Mouse (Mus musculus): ENCODE results near the gene Pnck. TPM values are rescaled to one million over a fixed set of nuclear protein-coding genes. Genes with fewer than 3 reads are reported as not detected.

The Pnck gene
- total RNA-seq, 1 experiment, result 2.0 TPM

DNA sequence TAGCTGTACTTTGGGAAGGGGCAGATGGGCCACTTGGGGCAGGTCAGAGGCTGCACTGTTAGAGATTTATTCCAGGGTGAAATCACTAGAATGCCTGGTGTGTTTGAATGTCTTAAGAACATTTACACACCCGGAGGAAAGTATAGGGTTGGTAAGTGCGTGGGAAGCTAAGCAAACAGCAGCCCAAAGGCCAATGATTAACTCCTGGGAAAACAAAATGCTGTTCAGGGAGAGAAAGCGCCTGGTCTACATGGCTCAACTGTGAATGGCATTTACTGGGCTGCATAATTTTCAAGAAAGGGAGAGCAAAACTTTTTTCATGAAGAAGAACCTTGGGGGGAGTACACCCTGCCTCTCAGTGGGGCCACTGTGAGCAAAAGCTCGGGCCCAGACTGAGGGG is 46.3 kb downstream of the Pnck start:
- no peak for DNase-seq (ENCODE audit: low read depth, low spot score)
- H3K4me3 ChIP-seq (ENCODE audit: insufficient read depth in 1 of 2, low read depth in 1 of 2, low read length in 2 of 2, poor library complexity in 1 of 2, severe bottlenecking in 1 of 2), result no peak overlapping the region
- no peaks in the 10 kb centered on the region for H3K36me3 ChIP-seq (ENCODE audit: control insufficient read depth, insufficient read depth, low read length, poor library complexity, severe bottlenecking)
- no peak overlapping the region for H3K27ac ChIP-seq (ENCODE audit: insufficient read depth, low read depth, low read length, poor library complexity, severe bottlenecking)
- no peaks in the 10 kb centered on the region for H3K9me3 ChIP-seq (ENCODE audit: control insufficient read depth, insufficient read depth, low read depth, low read length)
- TF ChIP-seq HCFC1 (IDR thresholded peaks at IDR 0.05; ENCODE audit: borderline replicate concordance, insufficient read depth, low read length) (no peak), CHD2 (IDR thresholded peaks at IDR 0.05; ENCODE audit: low read depth, low read length) (no peak), MAFK (IDR thresholded peaks at IDR 0.05; ENCODE audit: insufficient read depth, low read depth, low read length) (no peak), ZC3H11A (IDR thresholded peaks at IDR 0.05; ENCODE audit: borderline replicate concordance, low read depth, low read length) (no peak), ZNF384 (IDR thresholded peaks at IDR 0.05; ENCODE audit: low read depth, low read length) (no peak)
- H3K4me1 ChIP-seq (ENCODE audit: control insufficient read depth in 2 of 2, insufficient read depth in 2 of 2, low read length in 2 of 2, poor library complexity in 1 of 2), result no peaks in the 10 kb centered on the region
- in situ Hi-C loops (cut with MboI; ENCODE audit: low sequenced_read_pairs in 2 of 2, unreplicated experiment in 2 of 2), result no loop called here
- no peak overlapping the region for H3K9ac ChIP-seq (ENCODE audit: insufficient read depth, low read depth, low read length, poor library complexity, severe bottlenecking)

Other genes starting within 250 kb of the Pnck start
- gene Zfp92, start 249.0 kb downstream of the Pnck start, total RNA-seq (2012; rRNA removed), result 0.04 and 0.05 TPM in 2 replicates
- gene Trex2, start 224.8 kb downstream of the Pnck start, total RNA-seq (2012; rRNA removed), result 0.27 and 0.37 TPM in 2 replicates
- gene Haus7, start 201.1 kb downstream of the Pnck start, total RNA-seq (2012; rRNA removed), result 29.4 and 31.1 TPM in 2 replicates
- 3.5 and 12.0 TPM in 2 replicates for gene Bgn, start 176.5 kb downstream of the Pnck start, total RNA-seq (2012; rRNA removed)
- 0.04 and 0.26 TPM in 2 replicates for gene Atp2b3, start 157.0 kb downstream of the Pnck start, total RNA-seq (2012; rRNA removed)
- gene Dusp9, start 20.7 kb downstream of the Pnck start, total RNA-seq (2012; rRNA removed), result 124 and 197 TPM in 2 replicates
- 83.4 and 133 TPM in 2 replicates for gene Slc6a8, start 13.0 kb upstream of the Pnck start, total RNA-seq (2012; rRNA removed)
- gene Bcap31, start 56.1 kb upstream of the Pnck start, total RNA-seq (2012; rRNA removed), result 246 and 314 TPM in 2 replicates
- 4.2 and 5.0 TPM in 2 replicates for gene Abcd1, start 56.5 kb upstream of the Pnck start, total RNA-seq (2012; rRNA removed)
- 0.27 and 0.32 TPM in 2 replicates for gene Plxnb3, start 97.0 kb upstream of the Pnck start, total RNA-seq (2012; rRNA removed)
- 1.2 and 1.5 TPM in 2 replicates for gene Srpk3, start 114.3 kb upstream of the Pnck start, total RNA-seq (2012; rRNA removed)
- 169 and 194 TPM in 2 replicates for gene Idh3g, start 126.8 kb upstream of the Pnck start, total RNA-seq (2012; rRNA removed)
- gene Ssr4, start 126.9 kb upstream of the Pnck start, total RNA-seq (2012; rRNA removed), result 290 and 294 TPM in 2 replicates
- gene Pdzd4, start 164.9 kb upstream of the Pnck start, total RNA-seq (2012; rRNA removed), result 55.2 and 97.6 TPM in 2 replicates
- gene Avpr2, start 232.0 kb upstream of the Pnck start, total RNA-seq (2012; rRNA removed), result 0.04 and 0.16 TPM in 2 replicates
- gene L1cam, start 236.0 kb upstream of the Pnck start, total RNA-seq (2012; rRNA removed), result 6.0 TPM in 2 replicates

All from ES-E14 (cell line).